Mouse (Mus musculus) hindbrain, embryonic 13.5 days (tissue): ENCODE data around the gene Amz2. TPM values are rescaled to one million over a fixed set of nuclear protein-coding genes. Genes with fewer than 3 reads are reported as not detected.

Source experiments
- ATAC-seq: fragments of 200-750 bp; cut with Nextera tagmentation; 2 replicates; pipeline ENCODE4 v1.8.0; 2017; ENCODE audit warnings: moderate TSS enrichment; ENCODE audit not compliant: low FRiP score
- H3K27ac ChIP-seq: fragments of 300-500 bp; sonication (generic); 2 replicates; pipeline ENCODE4 v1.5.1; 2015; ENCODE audit warnings: inconsistent platforms, mild to moderate bottlenecking, moderate library complexity
- H3K27me3 ChIP-seq: fragments of 300-500 bp; sonication (generic); 2 replicates; pipeline ENCODE4 v1.6.1; 2015; ENCODE audit warnings: mild to moderate bottlenecking, inconsistent platforms
- H3K36me3 ChIP-seq: fragments of 300-500 bp; sonication (generic); 2 replicates; pipeline ENCODE4 v1.6.1; 2015; ENCODE audit warnings: mild to moderate bottlenecking, inconsistent platforms
- H3K4me1 ChIP-seq: fragments of 300-500 bp; sonication (generic); replicated peaks from 2 replicates; pipeline ENCODE4 v1.6.1; 2015; ENCODE audit warnings: inconsistent platforms
- H3K4me2 ChIP-seq: fragments of 300-500 bp; sonication (generic); 2 replicates; pipeline ENCODE4 v1.6.1; 2015; ENCODE audit warnings: inconsistent platforms, mild to moderate bottlenecking, moderate library complexity
- H3K4me3 ChIP-seq: fragments of 300-500 bp; sonication (generic); 2 replicates; pipeline ENCODE4 v1.5.1; 2015; ENCODE audit warnings: mild to moderate bottlenecking, inconsistent platforms
- H3K9ac ChIP-seq: fragments of 300-500 bp; sonication (generic); 2 replicates; pipeline ENCODE4 v1.6.1; 2015; ENCODE audit warnings: mild to moderate bottlenecking, inconsistent platforms
- H3K9me3 ChIP-seq: fragments of 300-500 bp; sonication (generic); 2 replicates; pipeline ENCODE4 v1.6.1; 2016; ENCODE audit warnings: inconsistent platforms
- WGBS: fragments of 180-500 bp; shearing (Covaris S2); methylation state at CpG from one replicate; pipeline ENCODE4 v1.1.7; 2015; 5-methylcytosine and 5-hydroxymethylcytosine counted together
- polyA plus RNA-seq: library from polyadenylated mRNA; unstranded; fragments of >200 nt; fragmentation: Nextera tagmentation; extraction: Ambion mirVana; gene quantifications from 2 replicates; pipeline ENCODE4 v1.2.1, GENCODE M21; 2015

Gene Amz2
- polyA plus RNA-seq, 1 experiment from 2014 or later, result 57.0 TPM

- WGBS, result 10% methylated on average over 14 of the region's 14 CpGs
Measured at GRCm38 (mm10) chr11:109474086-109474742, 48.5 kb downstream of the Amz2 start.

GRCm38 (mm10) chr11:109474836-109475235, 49.1 kb downstream of the Amz2 start:
- ATAC-seq, result no peak
- H3K4me2 ChIP-seq, result no peak overlapping the region
- H3K27ac ChIP-seq, result no peak overlapping the region
- H3K27me3 ChIP-seq, result peaks cover 16% of the 10 kb centered on the region; the same call in 1 of the 2 replicates
- 74% methylated on average over 13 of the region's 13 CpGs for WGBS
- H3K36me3 ChIP-seq, result no peaks in the 10 kb centered on the region
- no peak overlapping the region for H3K4me3 ChIP-seq
- H3K4me1 ChIP-seq, result peaks cover 51% of the 10 kb centered on the region
- H3K9me3 ChIP-seq, result no peaks in the 10 kb centered on the region
- no peak overlapping the region for H3K9ac ChIP-seq

More at GRCm38 (mm10) chr11:109474086-109474742, 48.5 kb downstream of the Amz2 start:
- peaks cover 51% of the 10 kb centered on the region for H3K4me1 ChIP-seq
- peak; percentile 49 for ATAC-seq
- no peaks in the 10 kb centered on the region for H3K36me3 ChIP-seq
- H3K9ac ChIP-seq, result peak overlapping the region; percentile 88
- peak overlapping the region; percentile 71 for H3K4me3 ChIP-seq
- H3K9me3 ChIP-seq, result no peaks in the 10 kb centered on the region
- peaks cover 16% of the 10 kb centered on the region; the same call in 1 of the 2 replicates for H3K27me3 ChIP-seq
- peak overlapping the region; percentile 95 for H3K27ac ChIP-seq
- H3K4me2 ChIP-seq, result peak overlapping the region; percentile 83

DNA sequence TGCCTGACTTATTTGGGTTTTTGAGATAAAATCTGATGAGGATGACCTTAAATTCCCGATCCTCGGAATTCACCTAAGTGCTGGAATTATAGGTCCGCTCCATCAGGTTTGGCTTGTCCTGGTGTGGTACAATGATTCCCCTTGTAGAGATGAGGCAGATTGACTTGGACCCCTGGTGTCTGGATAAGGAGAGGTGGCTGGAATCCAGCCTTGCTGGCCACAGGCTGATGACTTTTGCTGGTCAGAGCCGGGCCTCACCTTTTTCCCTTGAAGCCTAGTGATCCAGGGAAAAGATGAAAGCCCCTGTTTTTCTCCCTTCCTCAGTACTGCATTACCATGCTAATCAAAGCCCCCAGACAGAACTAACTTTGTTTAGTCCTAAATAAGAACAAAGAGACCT, 50.0 kb downstream of the Amz2 start:
- WGBS, result 60% methylated on average over 4 of the region's 4 CpGs
- Histone ChIP-seq H3K9ac (no peak overlapping the region), H3K27me3 (peaks cover 12% of the 10 kb centered on the region; the same call in 1 of the 2 replicates), H3K27ac (peak overlapping the region; percentile 70), H3K9me3 (no peaks in the 10 kb centered on the region), H3K4me3 (no peak overlapping the region), H3K4me2 (no peak overlapping the region), H3K36me3 (no peaks in the 10 kb centered on the region), H3K4me1 (peaks cover 48% of the 10 kb centered on the region)
- ATAC-seq, result no peak

GRCm38 (mm10) chr11:109476241-109476640, 50.5 kb downstream of the Amz2 start:
- Histone ChIP-seq H3K4me2 (no peak overlapping the region), H3K4me3 (no peak overlapping the region), H3K4me1 (peaks cover 45% of the 10 kb centered on the region), H3K27me3 (peaks cover 7% of the 10 kb centered on the region; the same call in 1 of the 2 replicates), H3K36me3 (no peaks in the 10 kb centered on the region), H3K9me3 (no peaks in the 10 kb centered on the region), H3K27ac (peak overlapping the region; percentile 76), H3K9ac (no peak overlapping the region)
- ATAC-seq, result no peak
- WGBS, result 20% methylated on average over 2 of the region's 2 CpGs

GRCm38 (mm10) chr11:109476653-109477052, 50.9 kb downstream of the Amz2 start:
- H3K4me1 ChIP-seq, result peaks cover 41% of the 10 kb centered on the region
- H3K4me3 ChIP-seq, result no peak overlapping the region
- no peaks in the 10 kb centered on the region for H3K36me3 ChIP-seq
- 24% methylated on average over 6 of the region's 6 CpGs for WGBS
- H3K9me3 ChIP-seq, result no peaks in the 10 kb centered on the region
- ATAC-seq, result no peak
- H3K27ac ChIP-seq, result peak overlapping the region; percentile 76
- no peak overlapping the region for H3K9ac ChIP-seq
- H3K27me3 ChIP-seq, result peaks cover 3% of the 10 kb centered on the region; the same call in 1 of the 2 replicates
- H3K4me2 ChIP-seq, result no peak overlapping the region

- 42% methylated on average over 16 of the region's 16 CpGs for WGBS
- H3K27ac ChIP-seq, result no peak overlapping the region
- ATAC-seq, result no peak
- H3K9me3 ChIP-seq, result no peaks in the 10 kb centered on the region
- no peak overlapping the region for H3K4me2 ChIP-seq
- no peaks in the 10 kb centered on the region for H3K27me3 ChIP-seq
- no peak overlapping the region for H3K4me3 ChIP-seq
- H3K36me3 ChIP-seq, result no peaks in the 10 kb centered on the region
- peaks cover 33% of the 10 kb centered on the region for H3K4me1 ChIP-seq
- H3K9ac ChIP-seq, result no peak overlapping the region
Measured at GRCm38 (mm10) chr11:109477606-109478380, 52.0 kb downstream of the Amz2 start.

DNA sequence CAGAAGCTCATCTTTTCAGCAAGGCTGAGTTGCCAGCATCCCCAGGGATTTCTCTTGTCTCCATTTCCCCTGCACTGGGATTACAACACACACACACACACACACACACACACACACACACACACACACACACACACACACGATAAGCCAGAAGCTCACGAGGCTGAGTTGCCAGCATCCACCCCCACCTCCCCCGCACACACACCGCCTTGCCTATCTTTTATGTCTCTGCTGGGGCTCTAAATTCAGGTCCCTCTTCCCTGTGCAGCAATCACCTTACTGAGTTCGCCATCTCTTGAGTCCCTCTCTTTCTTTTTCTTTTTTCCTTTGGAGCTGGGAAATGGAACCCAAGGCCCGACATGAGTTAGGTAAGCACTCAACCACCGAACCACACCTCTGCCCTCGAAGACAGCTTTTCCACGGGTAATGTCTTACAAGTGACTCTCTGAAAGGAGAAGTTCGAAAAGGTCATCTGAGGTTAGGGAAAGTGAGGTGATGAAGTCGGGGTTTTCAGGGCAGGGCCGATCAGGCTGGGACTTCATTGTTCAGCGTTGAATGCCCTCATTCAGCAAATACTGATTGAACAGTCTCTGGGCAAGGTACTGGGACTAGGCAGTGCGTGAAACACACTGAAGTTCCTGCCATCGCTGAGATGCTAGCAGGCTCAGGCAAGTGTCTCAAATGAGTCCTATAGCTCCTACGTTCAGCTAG, 54.0 kb downstream of the Amz2 start:
- Histone ChIP-seq H3K4me3 (no peak overlapping the region), H3K4me2 (no peak overlapping the region), H3K36me3 (no peaks in the 10 kb centered on the region), H3K4me1 (peaks cover 28% of the 10 kb centered on the region), H3K27ac (no peak overlapping the region), H3K9ac (no peak overlapping the region), H3K27me3 (no peaks in the 10 kb centered on the region), H3K9me3 (no peaks in the 10 kb centered on the region)
- no peak for ATAC-seq
- 34% methylated on average over 16 of the region's 16 CpGs for WGBS

GRCm38 (mm10) chr11:109480440-109480839, 54.7 kb downstream of the Amz2 start:
- Histone ChIP-seq H3K4me2 (no peak overlapping the region), H3K4me1 (peaks cover 28% of the 10 kb centered on the region), H3K36me3 (no peaks in the 10 kb centered on the region), H3K4me3 (no peak overlapping the region), H3K9me3 (no peaks in the 10 kb centered on the region), H3K27me3 (no peaks in the 10 kb centered on the region), H3K9ac (no peak overlapping the region), H3K27ac (no peak overlapping the region)
- WGBS, result 77% methylated on average over 8 of the region's 8 CpGs
- no peak for ATAC-seq

- no peak overlapping the region for H3K4me2 ChIP-seq
- ATAC-seq, result no peak
- H3K36me3 ChIP-seq, result no peaks in the 10 kb centered on the region
- H3K9ac ChIP-seq, result no peak overlapping the region
- no peaks in the 10 kb centered on the region; the same call in 1 of the 2 replicates for H3K4me1 ChIP-seq
- 78% methylated on average over 15 of the region's 15 CpGs for WGBS
- H3K27ac ChIP-seq, result no peak overlapping the region
- H3K9me3 ChIP-seq, result no peaks in the 10 kb centered on the region
- H3K27me3 ChIP-seq, result no peaks in the 10 kb centered on the region
- no peak overlapping the region for H3K4me3 ChIP-seq
Measured at GRCm38 (mm10) chr11:109485398-109486045, 59.8 kb downstream of the Amz2 start.

DNA sequence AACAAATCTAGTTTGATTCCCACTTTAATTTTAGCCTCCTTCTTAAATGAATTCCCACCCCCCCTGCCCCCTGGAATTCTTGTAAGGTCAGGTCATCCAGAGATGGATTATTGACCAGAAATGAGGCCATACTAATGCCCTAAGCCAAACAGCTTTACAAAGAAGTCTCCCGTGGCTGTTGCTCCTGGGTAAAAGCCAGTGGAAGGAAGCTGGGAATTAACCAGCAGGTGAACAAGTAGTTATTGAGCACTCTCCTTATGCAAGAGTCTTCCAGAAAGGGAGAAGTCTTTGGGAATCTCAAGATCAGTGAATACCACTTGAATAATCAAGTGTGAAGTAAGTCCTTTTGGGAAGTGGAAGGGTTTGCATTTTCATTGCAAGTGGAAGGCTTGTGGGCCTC, 61.4 kb downstream of the Amz2 start:
- 49% methylated on average over 1 of the region's 1 CpGs for WGBS
- Histone ChIP-seq H3K4me2 (no peak overlapping the region), H3K9ac (no peak overlapping the region), H3K4me1 (no peaks in the 10 kb centered on the region; the same call in 1 of the 2 replicates), H3K36me3 (no peaks in the 10 kb centered on the region), H3K9me3 (no peaks in the 10 kb centered on the region), H3K27ac (no peak overlapping the region), H3K27me3 (no peaks in the 10 kb centered on the region), H3K4me3 (no peak overlapping the region)
- no peak for ATAC-seq

DNA sequence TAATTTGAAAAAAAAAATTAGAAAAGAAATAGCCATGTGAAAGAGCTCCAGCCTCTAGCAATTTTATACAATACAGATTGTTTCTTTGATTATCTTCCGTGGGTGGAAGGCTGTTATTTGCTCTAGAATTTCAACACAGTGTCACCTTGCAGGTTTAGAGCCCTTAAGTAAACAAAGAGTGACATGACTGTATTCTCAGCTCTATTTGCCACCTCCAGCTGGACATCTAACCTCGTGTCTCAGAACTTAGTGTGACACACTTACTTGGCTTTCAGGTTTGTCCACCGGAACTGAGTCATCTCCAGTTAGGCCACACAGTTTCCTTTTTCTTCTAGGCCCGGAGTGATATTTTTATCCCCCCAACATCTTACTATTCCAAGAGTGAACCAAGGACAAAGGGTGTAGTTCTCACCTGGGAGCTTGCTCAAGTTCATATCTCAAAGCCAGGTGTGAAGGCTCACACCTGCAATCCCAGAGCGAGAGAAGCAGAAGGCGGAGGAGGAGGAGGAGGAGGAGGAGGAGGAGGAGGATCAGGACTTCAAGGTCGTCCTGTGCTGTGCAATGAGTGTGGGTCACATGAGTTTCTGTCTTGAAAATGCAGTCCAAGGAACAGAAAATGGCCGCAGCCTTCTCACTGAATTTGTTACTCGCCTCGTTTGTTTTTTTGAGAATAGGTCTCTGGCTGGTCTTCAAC, 62.4 kb downstream of the Amz2 start:
- H3K4me2 ChIP-seq, result no peak overlapping the region
- H3K9ac ChIP-seq, result no peak overlapping the region
- H3K4me1 ChIP-seq, result no peaks in the 10 kb centered on the region; the same call in 1 of the 2 replicates
- WGBS, result 89% methylated on average over 10 of the region's 10 CpGs
- H3K36me3 ChIP-seq, result no peaks in the 10 kb centered on the region
- H3K4me3 ChIP-seq, result no peak overlapping the region
- ATAC-seq, result no peak
- no peaks in the 10 kb centered on the region for H3K9me3 ChIP-seq
- no peaks in the 10 kb centered on the region for H3K27me3 ChIP-seq
- H3K27ac ChIP-seq, result no peak overlapping the region
